Mouse (Mus musculus) midbrain, embryonic 14.5 days (tissue): Measurements from ENCODE around the gene Rmnd5b. TPM values are rescaled to one million over a fixed set of nuclear protein-coding genes. Genes with fewer than 3 reads are reported as not detected.
"Not testable (repeated sequence)": the region's sequence is repeated elsewhere in the genome, so short reads cannot be mapped to it uniquely, and the experiment has no call there.

Experiments
- ATAC-seq: fragments of 200-750 bp; cut with Nextera tagmentation; 2 replicates; pipeline ENCODE4 v1.8.0; 2017; ENCODE audit warnings: moderate number of reproducible peaks, moderate library complexity; ENCODE audit not compliant: low FRiP score, low TSS enrichment
- DNase-seq: peaks from one replicate; pipeline ENCODE4 v3.0.0-alpha.2; 2015
- H3K27ac ChIP-seq: fragments of 300-500 bp; sonication (generic); replicated peaks from 2 replicates; pipeline ENCODE4 v1.5.1; 2014; ENCODE audit warnings: mild to moderate bottlenecking, low read depth, low read length, moderate library complexity
- H3K27me3 ChIP-seq: fragments of 300-500 bp; sonication (generic); 2 replicates; pipeline ENCODE4 v1.6.1; 2014; ENCODE audit warnings: low read length, control low read depth, mixed read lengths; ENCODE audit not compliant: control insufficient read depth, insufficient read depth
- H3K36me3 ChIP-seq: fragments of 300-500 bp; sonication (generic); 2 replicates; pipeline ENCODE4 v1.6.1; 2014; ENCODE audit warnings: low read length, control low read depth; ENCODE audit not compliant: control insufficient read depth, insufficient read depth
- H3K4me1 ChIP-seq: fragments of 300-500 bp; sonication (generic); 2 replicates; pipeline ENCODE4 v1.6.1; 2014; ENCODE audit warnings: mild to moderate bottlenecking, antibody characterized with exemption, low read length, control low read depth; ENCODE audit not compliant: control insufficient read depth, insufficient read depth
- H3K4me2 ChIP-seq: fragments of 300-500 bp; sonication (generic); 2 replicates; pipeline ENCODE4 v1.6.1; 2014; ENCODE audit warnings: mild to moderate bottlenecking, low read length, moderate library complexity
- H3K4me3 ChIP-seq: fragments of 300-500 bp; sonication (generic); replicated peaks from 2 replicates; pipeline ENCODE4 v1.5.1; 2014; ENCODE audit warnings: low read depth, low read length
- H3K9ac ChIP-seq: fragments of 300-500 bp; sonication (generic); replicated peaks from 2 replicates; pipeline ENCODE4 v1.6.1; 2014; ENCODE audit warnings: mild to moderate bottlenecking, low read length, moderate library complexity
- H3K9me3 ChIP-seq: fragments of 300-500 bp; sonication (generic); 2 replicates; pipeline ENCODE4 v1.6.1; 2016; ENCODE audit warnings: low read length, control low read depth, mixed read lengths; ENCODE audit not compliant: control insufficient read depth
- WGBS: fragments of 180-500 bp; shearing (Covaris S2); extraction: QIAGEN DNeasy Blood & Tissue Kit; methylation state at CpG from one replicate; pipeline ENCODE4 v1.1.7; 2014; 5-methylcytosine and 5-hydroxymethylcytosine counted together
- polyA plus RNA-seq: library from polyadenylated mRNA; unstranded; fragments of >200 nt; fragmentation: Nextera tagmentation; extraction: Ambion mirVana; gene quantifications from 2 replicates; pipeline ENCODE4 v1.2.1, GENCODE M21; 2014

Rmnd5b gene
- polyA plus RNA-seq, 1 experiment from 2014 or later: 79.2 TPM

- ATAC-seq: no peak
- Histone ChIP-seq H3K27me3 (peaks cover 3% of the 10 kb centered on the region; the same call in 1 of the 2 replicates), H3K4me3 (peak overlapping the region; percentile 74), H3K9me3 (no peaks in the 10 kb centered on the region), H3K4me1 (peaks cover 12% of the 10 kb centered on the region), H3K4me2 (peak overlapping the region; percentile 86), H3K27ac (peak overlapping the region; percentile 80), H3K9ac (peak overlapping the region; percentile 69), H3K36me3 (no peaks in the 10 kb centered on the region)
- DNase-seq: no peak
- WGBS: 20% methylated on average over 6 of the region's 6 CpGs
Measured at GRCm38 (mm10) chr11:51635127-51635524, 570 bp downstream of the Rmnd5b start.

GRCm38 (mm10) chr11:51633721-51634120 lies 2.0 kb downstream of the Rmnd5b start:
- H3K27me3 ChIP-seq: peaks cover 3% of the 10 kb centered on the region; the same call in 1 of the 2 replicates
- H3K4me2 ChIP-seq: no peak overlapping the region
- peaks cover 12% of the 10 kb centered on the region for H3K4me1 ChIP-seq
- no peak overlapping the region for H3K9ac ChIP-seq
- peaks cover 12% of the 10 kb centered on the region for H3K36me3 ChIP-seq
- no peaks in the 10 kb centered on the region for H3K9me3 ChIP-seq
- H3K4me3 ChIP-seq: no peak overlapping the region
- DNase-seq (no peak), ATAC-seq (no peak)
- no peak overlapping the region for H3K27ac ChIP-seq
- WGBS: 89% methylated on average over 3 of the region's 3 CpGs

GRCm38 (mm10) chr11:51633200-51633599 lies 2.5 kb downstream of the Rmnd5b start:
- H3K27ac ChIP-seq, H3K4me3 ChIP-seq, H3K4me2 ChIP-seq, H3K9ac ChIP-seq, H3K27me3 ChIP-seq, H3K9me3 ChIP-seq, DNase-seq, ATAC-seq: not testable (repeated sequence)
- 97% methylated on average over 7 of the region's 7 CpGs for WGBS
- peaks cover 12% of the 10 kb centered on the region for H3K4me1 ChIP-seq
- H3K36me3 ChIP-seq: peaks cover 15% of the 10 kb centered on the region

- WGBS: 93% methylated on average over 6 of the region's 6 CpGs
- Histone ChIP-seq H3K4me3 (no peak overlapping the region), H3K27me3 (no peaks in the 10 kb centered on the region), H3K36me3 (peaks cover 24% of the 10 kb centered on the region), H3K4me2 (no peak overlapping the region), H3K4me1 (peaks cover 12% of the 10 kb centered on the region), H3K27ac (no peak overlapping the region), H3K9me3 (no peaks in the 10 kb centered on the region), H3K9ac (no peak overlapping the region)
- DNase-seq: no peak
- ATAC-seq: no peak
Measured at GRCm38 (mm10) chr11:51632130-51632753, 3.5 kb downstream of the Rmnd5b start.

- H3K36me3 ChIP-seq: peaks cover 48% of the 10 kb centered on the region
- no peaks in the 10 kb centered on the region for H3K9me3 ChIP-seq
- H3K4me2 ChIP-seq: no peak overlapping the region
- no peak overlapping the region for H3K27ac ChIP-seq
- peaks cover 3% of the 10 kb centered on the region for H3K4me1 ChIP-seq
- no peak overlapping the region for H3K9ac ChIP-seq
- ATAC-seq (no peak), DNase-seq (no peak)
- WGBS: 89% methylated on average over 15 of the region's 15 CpGs
- H3K4me3 ChIP-seq: no peak overlapping the region
- no peaks in the 10 kb centered on the region for H3K27me3 ChIP-seq
Measured at GRCm38 (mm10) chr11:51629651-51630314, 5.9 kb downstream of the Rmnd5b start.

GRCm38 (mm10) chr11:51627907-51628306 lies 7.8 kb downstream of the Rmnd5b start:
- Histone ChIP-seq H3K9ac (no peak overlapping the region), H3K4me3 (no peak overlapping the region), H3K27me3 (no peaks in the 10 kb centered on the region), H3K4me1 (no peaks in the 10 kb centered on the region), H3K36me3 (peaks cover 67% of the 10 kb centered on the region), H3K9me3 (no peaks in the 10 kb centered on the region), H3K4me2 (no peak overlapping the region), H3K27ac (no peak overlapping the region)
- WGBS: 93% methylated on average over 8 of the region's 8 CpGs
- ATAC-seq (no peak), DNase-seq (no peak)

- no peaks in the 10 kb centered on the region for H3K27me3 ChIP-seq
- no peaks in the 10 kb centered on the region for H3K9me3 ChIP-seq
- ATAC-seq (no peak), DNase-seq (no peak)
- 94% methylated on average over 9 of the region's 9 CpGs for WGBS
- no peak overlapping the region for H3K9ac ChIP-seq
- no peaks in the 10 kb centered on the region for H3K4me1 ChIP-seq
- no peak overlapping the region for H3K4me3 ChIP-seq
- no peak overlapping the region for H3K27ac ChIP-seq
- no peak overlapping the region for H3K4me2 ChIP-seq
- H3K36me3 ChIP-seq: peaks cover 71% of the 10 kb centered on the region
Measured at GRCm38 (mm10) chr11:51627425-51627824, 8.3 kb downstream of the Rmnd5b start.

- Histone ChIP-seq H3K9me3 (no peaks in the 10 kb centered on the region), H3K4me3 (no peak overlapping the region), H3K27ac (no peak overlapping the region), H3K4me2 (no peak overlapping the region), H3K27me3 (no peaks in the 10 kb centered on the region), H3K4me1 (peaks cover 5% of the 10 kb centered on the region), H3K9ac (no peak overlapping the region), H3K36me3 (peaks cover 85% of the 10 kb centered on the region)
- DNase-seq (no peak), ATAC-seq (no peak)
- 87% methylated on average over 5 of the region's 5 CpGs for WGBS
Measured at GRCm38 (mm10) chr11:51625187-51625820, 10.4 kb downstream of the Rmnd5b start.
